Mouse (Mus musculus): ENCODE results near the gene Satb2. TPM values are rescaled to one million over a fixed set of nuclear protein-coding genes. Genes with fewer than 3 reads are reported as not detected.
A peak's percentile ranks its signal among the peaks of the same experiment; 100 is the strongest.

Satb2 gene
- polyA plus RNA-seq, 1 experiment from 2014 or later: 13.1 TPM

- no peaks in the 10 kb centered on the region for H3K36me3 ChIP-seq (replicated peaks; ENCODE audit: control insufficient read depth, insufficient read depth, low read depth, low read length)
- H3K4me2 ChIP-seq (ENCODE audit: low read depth, low read length): no peak overlapping the region
- H3K4me1 ChIP-seq (ENCODE audit: control insufficient read depth, insufficient read depth, low read length): no peaks in the 10 kb centered on the region
- DNase-seq (ENCODE audit: low spot score) (no peak), ATAC-seq (replicated peaks; ENCODE audit: insufficient number of reproducible peaks, low FRiP score, low TSS enrichment, low read depth) (no peak)
- no peak overlapping the region for H3K9ac ChIP-seq (replicated peaks; ENCODE audit: low read length)
- no peak overlapping the region for H3K4me3 ChIP-seq (ENCODE audit: low read depth, low read length)
- no peaks in the 10 kb centered on the region for H3K9me3 ChIP-seq (replicated peaks; ENCODE audit: control insufficient read depth, low read length)
- H3K27me3 ChIP-seq (ENCODE audit: control insufficient read depth, insufficient read depth, low read length): no peaks in the 10 kb centered on the region
- WGBS: 16% methylated on average over 10 of the region's 10 CpGs
- no peak overlapping the region for H3K27ac ChIP-seq (replicated peaks; ENCODE audit: low read depth, low read length)
Observed at GRCm38 (mm10) chr1:56844551-56845330, 133.7 kb downstream of the Satb2 start.

GRCm38 (mm10) chr1:56838901-56839300 lies 139.5 kb downstream of the Satb2 start:
- WGBS: 55% methylated on average over 1 of the region's 1 CpGs
- H3K4me3 ChIP-seq (ENCODE audit: low read depth, low read length): no peak overlapping the region
- H3K9ac ChIP-seq (replicated peaks; ENCODE audit: low read length): no peak overlapping the region
- no peaks in the 10 kb centered on the region for H3K9me3 ChIP-seq (replicated peaks; ENCODE audit: control insufficient read depth, low read length)
- no peak for ATAC-seq (replicated peaks; ENCODE audit: insufficient number of reproducible peaks, low FRiP score, low TSS enrichment, low read depth)
- H3K27me3 ChIP-seq (ENCODE audit: control insufficient read depth, insufficient read depth, low read length): no peaks in the 10 kb centered on the region
- peak; percentile 64 for DNase-seq (ENCODE audit: low spot score)
- no peak overlapping the region for H3K27ac ChIP-seq (replicated peaks; ENCODE audit: low read depth, low read length)
- no peaks in the 10 kb centered on the region for H3K36me3 ChIP-seq (replicated peaks; ENCODE audit: control insufficient read depth, insufficient read depth, low read depth, low read length)
- H3K4me1 ChIP-seq (ENCODE audit: control insufficient read depth, insufficient read depth, low read length): no peaks in the 10 kb centered on the region
- H3K4me2 ChIP-seq (ENCODE audit: low read depth, low read length): no peak overlapping the region

DNA sequence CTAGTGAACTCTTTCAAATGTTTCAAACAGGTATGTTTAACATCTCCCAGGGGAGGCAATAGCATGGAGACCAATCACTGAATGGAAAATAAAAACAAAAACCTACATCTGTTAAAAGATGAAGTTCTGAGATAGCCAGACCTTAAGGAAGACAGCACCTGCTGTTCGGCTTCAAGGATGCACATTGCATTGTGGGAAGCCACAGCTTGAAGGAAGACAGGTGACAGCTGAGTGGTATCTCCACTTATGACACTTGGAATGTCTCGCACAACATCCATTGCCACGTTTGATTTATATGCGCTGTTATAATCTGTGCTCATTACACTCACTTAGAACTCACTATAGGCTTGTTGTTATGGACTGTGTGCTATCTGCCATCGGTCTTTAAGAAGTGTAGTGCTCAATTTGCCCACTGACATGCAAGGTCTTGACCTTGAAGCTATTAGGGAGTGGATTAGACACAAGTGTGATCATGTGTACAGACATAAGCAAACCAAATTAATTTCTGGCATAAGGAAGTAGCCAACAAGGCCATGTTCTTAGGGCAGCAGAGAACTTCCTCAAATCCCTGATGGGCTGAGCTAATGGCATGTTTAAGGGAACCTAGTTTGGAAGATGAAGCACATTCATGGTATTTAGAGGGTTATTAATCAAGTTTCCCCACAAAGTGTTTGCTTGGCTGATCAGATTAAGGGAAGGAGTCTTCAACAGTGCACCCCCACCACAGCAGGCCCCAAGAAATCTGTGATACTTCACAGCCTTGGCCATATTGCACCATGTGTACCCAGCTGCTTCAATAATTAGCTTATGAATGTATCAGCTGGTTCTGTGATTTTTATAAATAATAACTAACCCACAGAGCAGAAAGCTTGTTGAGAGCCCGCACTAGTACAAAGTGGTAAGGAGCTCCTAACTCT lies 144.2 kb downstream of the Satb2 start:
- peak; percentile 66 for ATAC-seq (replicated peaks; ENCODE audit: insufficient number of reproducible peaks, low FRiP score, low TSS enrichment, low read depth)
- WGBS: 92% methylated on average over 6 of the region's 6 CpGs

DNA sequence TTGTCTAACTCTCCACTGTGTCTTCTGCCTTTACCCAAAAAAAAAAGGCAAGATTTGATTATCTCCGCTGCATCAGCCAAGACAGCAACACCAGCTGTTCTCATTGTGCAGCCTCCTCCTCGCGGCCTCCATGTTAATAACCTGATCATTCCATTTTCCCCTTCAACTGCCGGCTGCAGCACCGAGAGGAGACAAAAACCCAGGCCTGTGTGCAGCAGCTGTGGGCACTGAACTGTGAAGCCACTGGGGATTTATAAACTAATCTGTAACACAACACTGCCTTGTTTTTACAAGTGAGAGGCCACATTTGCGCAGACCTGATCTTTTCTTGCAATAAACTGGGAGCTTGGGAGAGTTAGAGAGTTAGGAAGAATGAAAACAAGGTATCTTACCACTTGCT lies 145.1 kb downstream of the Satb2 start:
- Histone ChIP-seq H3K4me1 (ENCODE audit: control insufficient read depth, insufficient read depth, low read length) (no peaks in the 10 kb centered on the region), H3K36me3 (replicated peaks; ENCODE audit: control insufficient read depth, insufficient read depth, low read depth, low read length) (no peaks in the 10 kb centered on the region), H3K9me3 (replicated peaks; ENCODE audit: control insufficient read depth, low read length) (no peaks in the 10 kb centered on the region), H3K27me3 (ENCODE audit: control insufficient read depth, insufficient read depth, low read length) (no peaks in the 10 kb centered on the region), H3K4me3 (ENCODE audit: low read depth, low read length) (no peak overlapping the region), H3K9ac (replicated peaks; ENCODE audit: low read length) (no peak overlapping the region), H3K4me2 (ENCODE audit: low read depth, low read length) (no peak overlapping the region), H3K27ac (replicated peaks; ENCODE audit: low read depth, low read length) (no peak overlapping the region)
- WGBS: 28% methylated on average over 6 of the region's 6 CpGs
- peak; percentile 58 for DNase-seq (ENCODE audit: low spot score)
- ATAC-seq (replicated peaks; ENCODE audit: insufficient number of reproducible peaks, low FRiP score, low TSS enrichment, low read depth): peak; percentile 58

More for the DNA sequence above, 144.2 kb downstream of the Satb2 start:
- Histone ChIP-seq H3K27me3 (ENCODE audit: control insufficient read depth, insufficient read depth, low read length) (no peaks in the 10 kb centered on the region), H3K27ac (replicated peaks; ENCODE audit: low read depth, low read length) (no peak overlapping the region), H3K4me1 (ENCODE audit: control insufficient read depth, insufficient read depth, low read length) (no peaks in the 10 kb centered on the region), H3K9me3 (replicated peaks; ENCODE audit: control insufficient read depth, low read length) (no peaks in the 10 kb centered on the region), H3K4me2 (ENCODE audit: low read depth, low read length) (no peak overlapping the region), H3K9ac (replicated peaks; ENCODE audit: low read length) (no peak overlapping the region), H3K4me3 (ENCODE audit: low read depth, low read length) (no peak overlapping the region), H3K36me3 (replicated peaks; ENCODE audit: control insufficient read depth, insufficient read depth, low read depth, low read length) (no peaks in the 10 kb centered on the region)
- DNase-seq (ENCODE audit: low spot score): no peak

DNA sequence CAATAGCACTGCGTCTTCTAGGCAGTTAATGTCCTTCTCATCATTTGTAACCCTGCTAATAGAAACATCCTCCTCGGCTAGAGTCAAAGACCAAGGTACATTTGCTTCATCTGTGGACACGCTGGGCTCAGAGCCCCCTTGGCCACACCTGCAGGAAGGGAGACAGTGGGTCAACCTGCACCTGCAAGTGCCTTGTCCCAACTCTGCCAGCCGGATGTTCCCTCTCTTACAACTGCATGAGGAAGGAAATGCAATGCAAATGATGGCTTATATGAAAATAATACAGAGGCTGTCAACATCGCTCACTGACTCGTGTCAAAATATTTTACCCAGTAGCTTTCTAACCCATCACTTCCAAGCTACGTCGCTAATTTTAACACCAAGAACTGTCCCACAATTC lies 145.7 kb downstream of the Satb2 start:
- ATAC-seq (replicated peaks; ENCODE audit: insufficient number of reproducible peaks, low FRiP score, low TSS enrichment, low read depth): no peak
- Histone ChIP-seq H3K9me3 (replicated peaks; ENCODE audit: control insufficient read depth, low read length) (no peaks in the 10 kb centered on the region), H3K27ac (replicated peaks; ENCODE audit: low read depth, low read length) (no peak overlapping the region), H3K4me1 (ENCODE audit: control insufficient read depth, insufficient read depth, low read length) (no peaks in the 10 kb centered on the region), H3K4me3 (ENCODE audit: low read depth, low read length) (no peak overlapping the region), H3K27me3 (ENCODE audit: control insufficient read depth, insufficient read depth, low read length) (no peaks in the 10 kb centered on the region), H3K4me2 (ENCODE audit: low read depth, low read length) (no peak overlapping the region), H3K9ac (replicated peaks; ENCODE audit: low read length) (no peak overlapping the region), H3K36me3 (replicated peaks; ENCODE audit: control insufficient read depth, insufficient read depth, low read depth, low read length) (no peaks in the 10 kb centered on the region)
- 82% methylated on average over 8 of the region's 8 CpGs for WGBS
- DNase-seq (ENCODE audit: low spot score): no peak

DNA sequence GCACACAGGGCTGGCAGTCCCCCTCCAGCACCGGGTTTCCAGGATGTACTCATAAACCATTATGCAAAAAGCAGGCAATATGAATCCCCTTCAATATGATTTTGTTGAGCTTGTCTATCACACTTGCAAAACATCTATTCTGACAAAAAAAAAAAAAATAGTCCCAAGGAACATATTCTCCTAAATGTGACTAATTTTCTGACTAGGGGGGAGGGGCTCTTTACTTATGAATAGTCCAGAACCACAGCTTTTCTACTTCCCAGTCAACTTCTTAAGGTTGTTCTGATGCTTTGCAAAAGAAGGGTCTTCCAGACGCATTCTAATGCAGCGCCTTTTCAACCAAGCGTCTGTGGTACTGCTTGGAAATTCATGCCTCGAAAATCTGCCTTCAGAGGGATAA lies 155.7 kb downstream of the Satb2 start:
- Histone ChIP-seq H3K27me3 (ENCODE audit: control insufficient read depth, insufficient read depth, low read length) (no peaks in the 10 kb centered on the region), H3K9me3 (replicated peaks; ENCODE audit: control insufficient read depth, low read length) (no peaks in the 10 kb centered on the region), H3K4me1 (ENCODE audit: control insufficient read depth, insufficient read depth, low read length) (no peaks in the 10 kb centered on the region), H3K4me2 (ENCODE audit: low read depth, low read length) (no peak overlapping the region), H3K36me3 (replicated peaks; ENCODE audit: control insufficient read depth, insufficient read depth, low read depth, low read length) (no peaks in the 10 kb centered on the region; the same call in 1 of the 2 replicates), H3K9ac (replicated peaks; ENCODE audit: low read length) (no peak overlapping the region), H3K27ac (replicated peaks; ENCODE audit: low read depth, low read length) (no peak overlapping the region), H3K4me3 (ENCODE audit: low read depth, low read length) (no peak overlapping the region)
- 86% methylated on average over 5 of the region's 5 CpGs for WGBS
- DNase-seq (ENCODE audit: low spot score): no peak
- no peak for ATAC-seq (replicated peaks; ENCODE audit: insufficient number of reproducible peaks, low FRiP score, low TSS enrichment, low read depth)

GRCm38 (mm10) chr1:56822025-56822424 lies 156.4 kb downstream of the Satb2 start:
- WGBS: 84% methylated on average over 3 of the region's 3 CpGs
- Histone ChIP-seq H3K9ac (replicated peaks; ENCODE audit: low read length) (no peak overlapping the region), H3K9me3 (replicated peaks; ENCODE audit: control insufficient read depth, low read length) (no peaks in the 10 kb centered on the region), H3K27me3 (ENCODE audit: control insufficient read depth, insufficient read depth, low read length) (no peaks in the 10 kb centered on the region), H3K4me3 (ENCODE audit: low read depth, low read length) (no peak overlapping the region), H3K4me2 (ENCODE audit: low read depth, low read length) (no peak overlapping the region), H3K4me1 (ENCODE audit: control insufficient read depth, insufficient read depth, low read length) (no peaks in the 10 kb centered on the region), H3K27ac (replicated peaks; ENCODE audit: low read depth, low read length) (no peak overlapping the region), H3K36me3 (replicated peaks; ENCODE audit: control insufficient read depth, insufficient read depth, low read depth, low read length) (no peaks in the 10 kb centered on the region; the same call in 1 of the 2 replicates)
- no peak for ATAC-seq (replicated peaks; ENCODE audit: insufficient number of reproducible peaks, low FRiP score, low TSS enrichment, low read depth)
- no peak for DNase-seq (ENCODE audit: low spot score)

- Histone ChIP-seq H3K27me3 (ENCODE audit: control insufficient read depth, insufficient read depth, low read length) (no peaks in the 10 kb centered on the region), H3K36me3 (replicated peaks; ENCODE audit: control insufficient read depth, insufficient read depth, low read depth, low read length) (no peaks in the 10 kb centered on the region), H3K9ac (replicated peaks; ENCODE audit: low read length) (no peak overlapping the region), H3K9me3 (replicated peaks; ENCODE audit: control insufficient read depth, low read length) (no peaks in the 10 kb centered on the region), H3K4me1 (ENCODE audit: control insufficient read depth, insufficient read depth, low read length) (no peaks in the 10 kb centered on the region), H3K27ac (replicated peaks; ENCODE audit: low read depth, low read length) (no peak overlapping the region), H3K4me2 (ENCODE audit: low read depth, low read length) (no peak overlapping the region), H3K4me3 (ENCODE audit: low read depth, low read length) (no peak overlapping the region)
- no peak for ATAC-seq (replicated peaks; ENCODE audit: insufficient number of reproducible peaks, low FRiP score, low TSS enrichment, low read depth)
- DNase-seq (ENCODE audit: low spot score): no peak
Observed at GRCm38 (mm10) chr1:56813506-56813905, 164.9 kb downstream of the Satb2 start.

Measured in embryonic facial prominence, embryonic 11.5 days (tissue).